Mouse (Mus musculus): ENCODE measurements around the gene Rhno1. TPM values are rescaled to one million over a fixed set of nuclear protein-coding genes. Genes with fewer than 3 reads are reported as not detected.
A peak's percentile ranks its signal among the peaks of the same experiment; 100 is the strongest.

The Rhno1 gene
- polyA plus RNA-seq, 1 experiment from 2014 or later: 126 TPM

DNA sequence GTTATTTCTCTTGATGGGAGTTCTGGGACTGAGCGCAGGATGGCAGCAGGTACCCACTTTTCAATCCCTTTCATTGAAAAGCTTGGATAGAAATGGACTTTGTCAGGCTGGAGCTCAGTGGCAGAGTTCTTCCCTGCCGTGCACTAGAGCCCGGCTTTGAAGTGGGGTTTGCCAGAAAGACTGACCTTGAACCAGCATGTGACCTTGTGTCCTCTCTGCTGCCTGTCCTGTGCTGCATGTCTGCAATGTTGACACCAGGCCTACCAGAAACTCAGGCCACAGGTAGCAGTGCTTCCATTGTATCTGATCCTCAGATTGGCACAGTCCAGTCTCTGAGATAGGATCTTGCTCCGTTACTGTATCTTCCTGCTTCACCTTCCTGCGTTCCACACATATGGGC lies 7.3 kb upstream of the Rhno1 start:
- H3K27me3 ChIP-seq (replicated peaks; ENCODE audit: control insufficient read depth, insufficient read depth, low read length): no peaks in the 10 kb centered on the region
- peaks cover 64% of the 10 kb centered on the region for H3K36me3 ChIP-seq (ENCODE audit: control insufficient read depth, insufficient read depth, low read length)
- H3K4me2 ChIP-seq: no peak overlapping the region
- WGBS: 81% methylated on average over 5 of the region's 5 CpGs
- DNase-seq (ENCODE audit: low spot score): no peak
- H3K4me1 ChIP-seq (replicated peaks; ENCODE audit: control insufficient read depth, insufficient read depth, low read length): no peaks in the 10 kb centered on the region
- H3K9me3 ChIP-seq (ENCODE audit: control insufficient read depth, low read length): no peaks in the 10 kb centered on the region
- ATAC-seq (replicated peaks; ENCODE audit: low FRiP score): peak; percentile 29; the same call in 1 of the 2 replicates
- H3K27ac ChIP-seq (ENCODE audit: low read depth, low read length): no peak overlapping the region
- H3K4me3 ChIP-seq (ENCODE audit: low read depth, low read length): no peak overlapping the region
- H3K9ac ChIP-seq (ENCODE audit: low read depth, low read length): no peak overlapping the region

DNA sequence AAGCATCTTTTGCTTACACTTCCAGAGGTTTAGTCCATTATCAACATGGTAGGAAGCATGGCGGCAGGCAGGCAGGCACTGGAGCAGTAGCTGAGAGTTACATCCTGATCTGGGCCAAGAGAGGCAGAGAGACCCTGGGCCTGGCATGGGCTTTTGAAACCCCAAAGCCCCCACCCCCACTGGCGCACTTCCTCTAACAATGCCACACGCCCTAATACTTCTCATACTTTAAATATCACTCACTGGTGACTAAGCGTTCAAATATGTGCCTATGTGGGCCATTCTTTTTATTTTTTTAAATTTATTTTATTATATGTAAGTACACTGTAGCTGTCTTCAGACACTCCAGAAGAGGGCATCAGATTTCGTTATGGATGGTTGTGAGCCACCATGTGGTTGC lies 3.8 kb upstream of the Rhno1 start:
- DNase-seq (ENCODE audit: low spot score): no peak
- H3K27me3 ChIP-seq (replicated peaks; ENCODE audit: control insufficient read depth, insufficient read depth, low read length): no peaks in the 10 kb centered on the region
- H3K4me1 ChIP-seq (replicated peaks; ENCODE audit: control insufficient read depth, insufficient read depth, low read length): peaks cover 7% of the 10 kb centered on the region
- H3K36me3 ChIP-seq (ENCODE audit: control insufficient read depth, insufficient read depth, low read length): peaks cover 36% of the 10 kb centered on the region
- no peak for ATAC-seq (replicated peaks; ENCODE audit: low FRiP score)
- no peak overlapping the region for H3K9ac ChIP-seq (ENCODE audit: low read depth, low read length)
- 85% methylated on average over 5 of the region's 5 CpGs for WGBS
- H3K27ac ChIP-seq (ENCODE audit: low read depth, low read length): no peak overlapping the region
- H3K4me2 ChIP-seq: no peak overlapping the region
- no peaks in the 10 kb centered on the region for H3K9me3 ChIP-seq (ENCODE audit: control insufficient read depth, low read length)
- no peak overlapping the region for H3K4me3 ChIP-seq (ENCODE audit: low read depth, low read length)

DNA sequence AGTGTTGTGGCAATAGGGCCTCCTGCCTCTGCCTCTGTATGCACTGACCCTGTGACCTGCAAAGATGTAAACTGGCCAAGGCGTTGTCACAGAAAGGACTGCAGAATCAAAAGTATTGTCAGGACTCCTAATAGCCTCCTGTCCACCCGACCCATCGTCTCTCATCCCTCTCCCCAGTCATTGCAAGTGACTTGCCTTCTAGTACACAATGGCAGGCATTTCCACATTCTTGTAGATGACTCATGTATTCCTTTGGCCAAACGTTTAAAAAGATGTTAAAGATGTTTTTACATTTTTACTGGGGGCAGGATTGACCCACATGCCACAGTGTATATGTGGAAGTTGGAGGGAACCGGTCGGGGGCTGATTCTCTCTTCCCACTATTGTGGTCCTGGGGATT lies 2.0 kb upstream of the Rhno1 start:
- no peak for ATAC-seq (replicated peaks; ENCODE audit: low FRiP score)
- no peak for DNase-seq (ENCODE audit: low spot score)
- Histone ChIP-seq H3K4me2 (0 out of 2 replicates have a peak overlapping the region, but pooled peaks have one; percentile 9), H3K27ac (ENCODE audit: low read depth, low read length) (no peak overlapping the region), H3K9me3 (ENCODE audit: control insufficient read depth, low read length) (no peaks in the 10 kb centered on the region), H3K9ac (ENCODE audit: low read depth, low read length) (no peak overlapping the region), H3K27me3 (replicated peaks; ENCODE audit: control insufficient read depth, insufficient read depth, low read length) (no peaks in the 10 kb centered on the region), H3K4me1 (replicated peaks; ENCODE audit: control insufficient read depth, insufficient read depth, low read length) (peaks cover 10% of the 10 kb centered on the region), H3K4me3 (ENCODE audit: low read depth, low read length) (no peak overlapping the region), H3K36me3 (ENCODE audit: control insufficient read depth, insufficient read depth, low read length) (peaks cover 25% of the 10 kb centered on the region)
- WGBS: 84% methylated on average over 6 of the region's 6 CpGs

DNA sequence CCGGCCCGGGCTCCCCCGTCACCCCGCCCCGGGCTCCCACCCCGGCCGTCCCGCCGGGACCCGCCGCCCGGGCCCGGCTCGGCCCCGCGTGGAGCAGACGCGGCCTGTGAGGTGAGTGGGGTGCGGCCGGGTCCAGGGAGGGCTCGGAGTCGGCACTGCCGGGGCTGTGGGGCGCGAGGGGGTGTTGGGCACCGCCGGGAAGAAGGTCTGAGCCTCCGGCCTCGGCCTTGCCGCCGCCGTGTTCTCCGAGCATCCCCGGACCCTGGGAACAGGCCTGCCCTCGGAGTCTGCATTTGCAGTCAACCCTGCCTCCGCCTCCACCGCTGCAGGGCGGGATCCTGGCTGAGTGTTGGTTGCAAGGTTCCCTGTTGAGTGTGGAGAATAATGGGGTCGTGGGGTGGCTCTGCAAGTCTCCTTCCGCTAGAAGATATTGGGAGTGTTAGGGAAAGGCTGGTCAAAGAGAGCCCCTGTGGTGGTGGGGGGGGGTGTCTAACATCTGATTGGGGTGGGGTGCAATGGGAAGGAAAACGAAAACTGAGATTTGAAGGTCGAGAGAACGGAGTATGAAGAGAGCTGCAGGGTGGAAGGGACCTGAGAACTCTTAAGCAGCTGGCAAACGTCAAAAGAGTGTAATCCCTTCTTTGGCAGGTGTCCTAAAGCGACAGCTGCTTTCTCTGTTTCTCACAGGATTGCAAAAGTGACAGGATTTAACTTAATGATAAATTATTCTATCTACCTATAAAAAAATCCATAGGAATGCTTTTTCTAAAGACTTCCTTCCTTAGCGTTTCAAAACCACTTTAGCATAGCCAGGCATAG lies 505 bp upstream of the Rhno1 start:
- Histone ChIP-seq H3K4me1 (replicated peaks; ENCODE audit: control insufficient read depth, insufficient read depth, low read length) (peaks cover 10% of the 10 kb centered on the region), H3K4me2 (peak overlapping the region; percentile 64), H3K27me3 (replicated peaks; ENCODE audit: control insufficient read depth, insufficient read depth, low read length) (no peaks in the 10 kb centered on the region), H3K36me3 (ENCODE audit: control insufficient read depth, insufficient read depth, low read length) (peaks cover 23% of the 10 kb centered on the region), H3K27ac (ENCODE audit: low read depth, low read length) (peak overlapping the region; percentile 95), H3K9me3 (ENCODE audit: control insufficient read depth, low read length) (no peaks in the 10 kb centered on the region), H3K9ac (ENCODE audit: low read depth, low read length) (peak overlapping the region; percentile 93), H3K4me3 (ENCODE audit: low read depth, low read length) (peak overlapping the region; percentile 97)
- peak; percentile 73 for DNase-seq (ENCODE audit: low spot score)
- ATAC-seq (replicated peaks; ENCODE audit: low FRiP score): peak; percentile 53
- 2% methylated on average over 40 of the region's 46 CpGs for whole genome bisulfite sequencing

DNA sequence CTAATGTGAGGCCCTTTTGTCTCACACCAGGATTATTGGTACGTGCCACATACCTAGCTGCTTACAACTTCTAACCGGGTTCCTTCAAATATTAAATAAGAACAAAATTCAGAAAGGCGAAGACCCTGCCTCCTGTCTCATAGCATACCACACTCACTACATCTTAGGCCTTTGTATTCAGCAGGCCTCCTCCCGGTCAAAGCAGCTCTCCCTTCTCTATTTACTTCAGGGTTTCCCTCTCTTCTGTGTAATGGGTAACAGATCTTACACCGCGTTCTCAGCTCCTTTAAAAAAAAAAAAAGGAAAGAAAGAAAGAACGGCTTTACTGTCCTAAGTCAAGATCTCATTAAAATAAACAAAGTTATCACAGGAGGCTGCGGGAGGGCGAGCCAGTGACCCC lies 810 bp downstream of the Rhno1 start:
- H3K9me3 ChIP-seq (ENCODE audit: control insufficient read depth, low read length): no peaks in the 10 kb centered on the region
- peak overlapping the region; percentile 97 for H3K4me3 ChIP-seq (ENCODE audit: low read depth, low read length)
- DNase-seq (ENCODE audit: low spot score) (no peak), ATAC-seq (replicated peaks; ENCODE audit: low FRiP score) (no peak)
- H3K36me3 ChIP-seq (ENCODE audit: control insufficient read depth, insufficient read depth, low read length): peaks cover 26% of the 10 kb centered on the region
- H3K4me1 ChIP-seq (replicated peaks; ENCODE audit: control insufficient read depth, insufficient read depth, low read length): peaks cover 10% of the 10 kb centered on the region
- peak overlapping the region; percentile 93 for H3K9ac ChIP-seq (ENCODE audit: low read depth, low read length)
- peak overlapping the region; percentile 64 for H3K4me2 ChIP-seq
- WGBS: 16% methylated on average over 9 of the region's 9 CpGs
- peak overlapping the region; percentile 95 for H3K27ac ChIP-seq (ENCODE audit: low read depth, low read length)
- H3K27me3 ChIP-seq (replicated peaks; ENCODE audit: control insufficient read depth, insufficient read depth, low read length): no peaks in the 10 kb centered on the region

DNA sequence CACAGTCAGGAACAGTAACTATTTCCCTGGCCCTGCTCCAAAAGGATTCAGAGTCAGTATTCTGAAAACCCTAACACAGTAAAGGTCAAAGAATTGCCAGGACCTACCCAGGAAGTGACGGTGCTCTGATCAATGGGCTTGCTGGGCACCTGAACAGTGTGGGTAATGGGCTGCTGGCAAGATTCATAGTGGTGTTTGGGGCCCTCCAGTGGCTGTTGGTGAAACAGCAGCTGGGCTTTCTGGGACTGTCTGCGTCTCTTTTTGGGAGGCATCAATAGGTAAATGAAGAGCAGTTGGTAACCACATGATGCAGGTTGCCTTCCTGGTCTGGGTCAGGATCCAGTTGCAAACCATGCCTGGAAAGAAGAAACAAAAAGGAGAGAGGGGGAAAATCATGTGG lies 3.7 kb downstream of the Rhno1 start:
- Histone ChIP-seq H3K9me3 (ENCODE audit: control insufficient read depth, low read length) (no peaks in the 10 kb centered on the region), H3K4me3 (ENCODE audit: low read depth, low read length) (no peak overlapping the region), H3K4me2 (no peak overlapping the region), H3K36me3 (ENCODE audit: control insufficient read depth, insufficient read depth, low read length) (peaks cover 17% of the 10 kb centered on the region), H3K27me3 (replicated peaks; ENCODE audit: control insufficient read depth, insufficient read depth, low read length) (no peaks in the 10 kb centered on the region), H3K9ac (ENCODE audit: low read depth, low read length) (no peak overlapping the region), H3K27ac (ENCODE audit: low read depth, low read length) (no peak overlapping the region), H3K4me1 (replicated peaks; ENCODE audit: control insufficient read depth, insufficient read depth, low read length) (peaks cover 14% of the 10 kb centered on the region)
- DNase-seq (ENCODE audit: low spot score) (no peak), ATAC-seq (replicated peaks; ENCODE audit: low FRiP score) (no peak)
- 42% methylated on average over 2 of the region's 2 CpGs for WGBS

DNA sequence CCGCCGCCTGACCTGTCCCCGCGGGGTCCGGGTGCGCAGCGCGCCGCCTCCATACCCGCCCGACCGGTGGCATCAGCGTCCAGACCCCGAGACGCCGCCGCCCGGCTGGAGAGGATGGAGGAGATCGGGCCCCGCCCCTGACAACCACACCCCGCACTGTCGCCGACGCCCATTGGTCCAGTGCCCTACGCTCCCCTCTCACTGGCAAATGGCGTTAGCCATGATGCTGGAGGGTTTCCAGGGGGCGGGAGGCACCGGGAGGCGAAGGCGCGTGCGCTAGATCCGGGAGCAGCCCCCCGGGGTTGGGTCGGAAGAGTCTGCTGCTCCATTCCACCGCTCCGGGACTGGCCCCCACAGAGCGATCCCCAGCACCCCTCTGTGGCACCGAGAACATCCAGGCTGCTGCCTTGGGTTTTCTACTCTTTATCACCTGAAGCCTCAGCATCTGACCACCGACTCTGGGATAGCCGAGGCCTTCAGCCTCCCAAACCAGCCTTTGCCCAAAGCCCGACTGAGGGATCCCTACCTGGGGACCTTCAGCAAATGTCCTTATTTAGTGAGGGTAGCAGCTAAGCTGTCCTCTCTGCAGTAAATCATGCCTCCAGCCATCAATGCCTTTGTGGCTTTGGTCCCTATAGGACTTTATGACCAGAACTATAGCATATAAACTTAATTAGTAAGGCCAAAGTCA lies 6.8 kb downstream of the Rhno1 start, which contains the start of gene Tulp3:
TSS of gene Tulp3 (minus strand) at position 126 of the 691 bp plus-strand sequence.
- no peaks in the 10 kb centered on the region for H3K27me3 ChIP-seq (replicated peaks; ENCODE audit: control insufficient read depth, insufficient read depth, low read length)
- H3K27ac ChIP-seq (ENCODE audit: low read depth, low read length): peak within 1 kb of the TSS; percentile 33

DNA sequence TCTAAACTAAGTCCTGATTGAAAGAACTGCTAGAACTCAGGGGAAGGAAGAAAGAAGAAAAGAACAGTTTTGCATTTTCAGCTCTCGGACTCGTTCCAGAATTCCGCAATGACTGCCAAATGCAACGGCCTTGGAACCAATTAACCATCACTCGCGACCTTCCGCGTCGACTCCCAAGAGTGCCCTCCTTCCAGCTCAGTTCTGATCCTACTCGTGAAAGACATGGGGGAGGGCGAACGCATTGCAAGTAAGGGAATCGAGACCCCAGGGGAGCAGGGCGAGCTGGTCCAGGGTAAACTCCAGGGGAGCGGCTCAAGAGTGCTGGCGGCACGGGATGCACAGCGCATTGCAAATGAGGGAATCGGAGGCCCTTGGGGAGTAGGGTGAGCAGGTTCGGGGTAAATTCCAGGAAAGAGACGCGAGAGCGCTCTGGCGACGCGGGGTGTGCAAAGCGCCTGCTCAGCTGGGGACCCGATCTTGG lies 7.5 kb downstream of the Rhno1 start:
- ATAC-seq (replicated peaks; ENCODE audit: low FRiP score) (peak; percentile 66), DNase-seq (ENCODE audit: low spot score) (no peak)
- Histone ChIP-seq H3K9ac (ENCODE audit: low read depth, low read length) (peak overlapping the region; percentile 69), H3K4me3 (ENCODE audit: low read depth, low read length) (peak overlapping the region; percentile 70), H3K4me1 (replicated peaks; ENCODE audit: control insufficient read depth, insufficient read depth, low read length) (peaks cover 4% of the 10 kb centered on the region; the same call in 1 of the 2 replicates), H3K4me2 (peak overlapping the region; percentile 93), H3K27me3 (replicated peaks; ENCODE audit: control insufficient read depth, insufficient read depth, low read length) (no peaks in the 10 kb centered on the region), H3K36me3 (ENCODE audit: control insufficient read depth, insufficient read depth, low read length) (peaks cover 17% of the 10 kb centered on the region), H3K9me3 (ENCODE audit: control insufficient read depth, low read length) (no peaks in the 10 kb centered on the region), H3K27ac (ENCODE audit: low read depth, low read length) (peak overlapping the region; percentile 33)
- under 1% methylated on average over 28 of the region's 28 CpGs for WGBS

More for the DNA sequence above, 6.8 kb downstream of the Rhno1 start, which contains the start of gene Tulp3:
- Histone ChIP-seq H3K4me3 (ENCODE audit: low read depth, low read length) (peak within 1 kb of the TSS; percentile 70), H3K4me2 (peak within 1 kb of the TSS; percentile 93), H3K36me3 (ENCODE audit: control insufficient read depth, insufficient read depth, low read length) (peaks cover 17% of the 10 kb centered on the region), H3K9me3 (ENCODE audit: control insufficient read depth, low read length) (no peaks in the 10 kb centered on the region), H3K4me1 (replicated peaks; ENCODE audit: control insufficient read depth, insufficient read depth, low read length) (peaks cover 4% of the 10 kb centered on the region; the same call in 1 of the 2 replicates), H3K9ac (ENCODE audit: low read depth, low read length) (peak within 1 kb of the TSS; percentile 69)
- peak; percentile 99 for DNase-seq (ENCODE audit: low spot score)
- WGBS: under 1% methylated on average over 42 of the region's 42 CpGs
- ATAC-seq (replicated peaks; ENCODE audit: low FRiP score): peak; percentile 99

Measured in liver, embryonic 11.5 days (tissue).